Mouse (Mus musculus) telencephalon, adult 2 months (tissue): ENCODE results near the gene Ott.
"Not testable (repeated sequence)": the region's sequence is repeated elsewhere in the genome, so short reads cannot be mapped to it uniquely, and the experiment has no call there.

Experiments
- DNase-seq: peaks from one replicate; pipeline ENCODE4 v3.0.0-alpha.2; 2011; ENCODE audit warnings: low read depth, low spot score

Gene Ott

DNA sequence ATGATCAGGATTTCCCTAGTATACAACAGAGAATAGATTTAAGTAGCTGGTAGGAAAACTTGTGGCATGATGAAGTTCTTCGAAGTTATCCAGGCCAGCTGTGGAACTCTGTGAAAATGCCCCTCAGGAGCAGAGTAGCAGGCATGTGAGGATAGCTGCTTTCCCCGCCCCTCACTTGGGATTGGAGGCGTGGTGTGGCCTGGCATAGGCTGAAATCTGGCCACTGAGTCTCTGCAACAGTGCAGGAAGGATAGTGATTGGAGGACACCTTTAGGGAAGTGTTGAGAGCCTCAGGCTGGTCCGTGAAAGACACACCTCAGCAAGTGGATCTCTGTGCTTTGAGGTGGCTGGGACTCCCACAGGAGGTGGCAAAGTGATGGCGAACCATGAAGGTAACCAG lies at the start of gene Ott:
Gene Ott (plus strand): TSS at position 301 of the 400 bp plus-strand sequence.
- DNase-seq, result not testable (repeated sequence)
